Mouse (Mus musculus) heart, embryonic 13.5 days (tissue): ENCODE measurements around the gene Ctsw. TPM values are rescaled to one million over a fixed set of nuclear protein-coding genes. Genes with fewer than 3 reads are reported as not detected.

Experiments
- polyA plus RNA-seq: library from polyadenylated mRNA; unstranded; fragments of >200 nt; fragmentation: Nextera tagmentation; extraction: Ambion mirVana; gene quantifications from 2 replicates; pipeline ENCODE4 v1.2.1, GENCODE M21; 2015

Ctsw gene
- polyA plus RNA-seq, 1 experiment from 2014 or later, result 1.7 TPM

Other genes starting within 250 kb of the Ctsw start
- gene Pacs1, start 195.4 kb downstream of the Ctsw start, polyA plus RNA-seq, result 17.7 and 18.6 TPM in 2 replicates
- gene Sf3b2, start 173.1 kb downstream of the Ctsw start, polyA plus RNA-seq, result 210 and 227 TPM in 2 replicates
- 4.5 and 5.9 TPM in 2 replicates for gene Gal3st3, start 170.2 kb downstream of the Ctsw start, polyA plus RNA-seq
- gene Catsper1, start 132.8 kb downstream of the Ctsw start, polyA plus RNA-seq, result not detected in 2 replicates
- gene Cst6, start 118.9 kb downstream of the Ctsw start, polyA plus RNA-seq, result 0.28 and 0.73 TPM in 2 replicates
- 40.5 and 43.7 TPM in 2 replicates for gene Eif1ad, start 101.8 kb downstream of the Ctsw start, polyA plus RNA-seq
- 399 and 477 TPM in 2 replicates for gene Banf1, start 101.3 kb downstream of the Ctsw start, polyA plus RNA-seq
- 40.7 and 41.9 TPM in 2 replicates for gene Sart1, start 79.8 kb downstream of the Ctsw start, polyA plus RNA-seq
- gene Tsga10ip, start 66.0 kb downstream of the Ctsw start, polyA plus RNA-seq, result 1.6 and 2.2 TPM in 2 replicates
- 190 and 213 TPM in 2 replicates for gene Drap1, start 43.5 kb downstream of the Ctsw start, polyA plus RNA-seq
- gene AI837181, start 43.4 kb downstream of the Ctsw start, polyA plus RNA-seq, result 38.3 and 40.9 TPM in 2 replicates
- gene Fosl1, start 21.0 kb downstream of the Ctsw start, polyA plus RNA-seq, result not detected in 2 replicates
- gene Ccdc85b, start 10.6 kb downstream of the Ctsw start, polyA plus RNA-seq, result 7.6 and 8.1 TPM in 2 replicates
- gene Fibp, start 7.9 kb downstream of the Ctsw start, polyA plus RNA-seq, result 87.4 and 93.1 TPM in 2 replicates
- gene Efemp2, start 5.4 kb upstream of the Ctsw start, polyA plus RNA-seq, result 74.0 and 80.7 TPM in 2 replicates
- gene Mus81, start 19.9 kb upstream of the Ctsw start, polyA plus RNA-seq, result 36.8 and 38.9 TPM in 2 replicates
- 1,825 and 1,925 TPM in 2 replicates for gene Cfl1, start 21.9 kb upstream of the Ctsw start, polyA plus RNA-seq
- not detected in 2 replicates for gene 1700020D05Rik, start 35.3 kb upstream of the Ctsw start, polyA plus RNA-seq
- 13.5 and 14.8 TPM in 2 replicates for gene Snx32, start 42.0 kb upstream of the Ctsw start, polyA plus RNA-seq
- gene Ovol1, start 92.1 kb upstream of the Ctsw start, polyA plus RNA-seq, result 0.07 and 0.13 TPM in 2 replicates
- gene Ap5b1, start 99.5 kb upstream of the Ctsw start, polyA plus RNA-seq, result 2.2 and 2.7 TPM in 2 replicates
- gene Rnaseh2c, start 133.4 kb upstream of the Ctsw start, polyA plus RNA-seq, result 109 and 113 TPM in 2 replicates
- gene Kat5, start 141.7 kb upstream of the Ctsw start, polyA plus RNA-seq, result 31.0 and 31.5 TPM in 2 replicates
- gene Rela, start 169.0 kb upstream of the Ctsw start, polyA plus RNA-seq, result 35.9 and 37.4 TPM in 2 replicates
- 21.9 and 23.2 TPM in 2 replicates for gene Sipa1, start 195.2 kb upstream of the Ctsw start, polyA plus RNA-seq
- gene Map3k11, start 220.2 kb upstream of the Ctsw start, polyA plus RNA-seq, result 23.2 and 24.0 TPM in 2 replicates
- gene Pcnx3, start 220.4 kb upstream of the Ctsw start, polyA plus RNA-seq, result 13.6 and 14.9 TPM in 2 replicates
- gene Kcnk7, start 235.9 kb upstream of the Ctsw start, polyA plus RNA-seq, result 0.29 TPM in 1 of 2 replicates, not detected in the other